Mouse (Mus musculus) right cerebral cortex, postnatal 14 days (tissue): Measurements from ENCODE around the gene Mnd1.

Experiments used
- DNase-seq: peaks from one replicate; pipeline ENCODE4 v3.0.0; 2022

The Mnd1 gene

GRCm38 (mm10) chr3:84086921-84087320, 68.7 kb downstream of the Mnd1 start:
- DNase-seq: no peak

GRCm38 (mm10) chr3:84086337-84086736, 69.2 kb downstream of the Mnd1 start:
- no peak for DNase-seq

GRCm38 (mm10) chr3:84085429-84085828, 70.2 kb downstream of the Mnd1 start:
- DNase-seq: no peak

GRCm38 (mm10) chr3:84081208-84081722, 74.3 kb downstream of the Mnd1 start:
- DNase-seq: no peak

GRCm38 (mm10) chr3:84080074-84080473, 75.5 kb downstream of the Mnd1 start:
- DNase-seq: no peak

- DNase-seq: no peak
Measured at GRCm38 (mm10) chr3:84077505-84077904, 78.1 kb downstream of the Mnd1 start.

GRCm38 (mm10) chr3:84076543-84077332, 78.8 kb downstream of the Mnd1 start:
- no peak for DNase-seq

GRCm38 (mm10) chr3:84075516-84075915, 80.1 kb downstream of the Mnd1 start:
- no peak for DNase-seq

GRCm38 (mm10) chr3:84074777-84075176, 80.8 kb downstream of the Mnd1 start:
- no peak for DNase-seq

- DNase-seq: no peak
Measured at GRCm38 (mm10) chr3:84071641-84072040, 83.9 kb downstream of the Mnd1 start.

- no peak for DNase-seq
Measured at GRCm38 (mm10) chr3:84070811-84071210, 84.8 kb downstream of the Mnd1 start.

- no peak for DNase-seq
Measured at GRCm38 (mm10) chr3:84068831-84069709, 86.5 kb downstream of the Mnd1 start.

- no peak for DNase-seq
Measured at GRCm38 (mm10) chr3:84065825-84066224, 89.8 kb downstream of the Mnd1 start.

- DNase-seq: no peak
Measured at GRCm38 (mm10) chr3:84063369-84063914, 92.1 kb downstream of the Mnd1 start.

- DNase-seq: no peak
Measured at GRCm38 (mm10) chr3:84061523-84062453, 93.8 kb downstream of the Mnd1 start.

- DNase-seq: no peak
Measured at GRCm38 (mm10) chr3:84060946-84061345, 94.6 kb downstream of the Mnd1 start.

GRCm38 (mm10) chr3:84060128-84060527, 95.5 kb downstream of the Mnd1 start:
- DNase-seq: no peak

GRCm38 (mm10) chr3:84059676-84060075, 95.9 kb downstream of the Mnd1 start:
- no peak for DNase-seq

- no peak for DNase-seq
Measured at GRCm38 (mm10) chr3:84059261-84059660, 96.3 kb downstream of the Mnd1 start.

- DNase-seq: no peak
Measured at GRCm38 (mm10) chr3:84048729-84049175, 106.8 kb downstream of the Mnd1 start.

- DNase-seq: no peak
Measured at GRCm38 (mm10) chr3:84046206-84046605, 109.4 kb downstream of the Mnd1 start.

GRCm38 (mm10) chr3:84041739-84042138, 113.8 kb downstream of the Mnd1 start:
- DNase-seq: no peak
